Mouse (Mus musculus): Measurements from ENCODE around the gene Fstl1.

The Fstl1 gene

DNA sequence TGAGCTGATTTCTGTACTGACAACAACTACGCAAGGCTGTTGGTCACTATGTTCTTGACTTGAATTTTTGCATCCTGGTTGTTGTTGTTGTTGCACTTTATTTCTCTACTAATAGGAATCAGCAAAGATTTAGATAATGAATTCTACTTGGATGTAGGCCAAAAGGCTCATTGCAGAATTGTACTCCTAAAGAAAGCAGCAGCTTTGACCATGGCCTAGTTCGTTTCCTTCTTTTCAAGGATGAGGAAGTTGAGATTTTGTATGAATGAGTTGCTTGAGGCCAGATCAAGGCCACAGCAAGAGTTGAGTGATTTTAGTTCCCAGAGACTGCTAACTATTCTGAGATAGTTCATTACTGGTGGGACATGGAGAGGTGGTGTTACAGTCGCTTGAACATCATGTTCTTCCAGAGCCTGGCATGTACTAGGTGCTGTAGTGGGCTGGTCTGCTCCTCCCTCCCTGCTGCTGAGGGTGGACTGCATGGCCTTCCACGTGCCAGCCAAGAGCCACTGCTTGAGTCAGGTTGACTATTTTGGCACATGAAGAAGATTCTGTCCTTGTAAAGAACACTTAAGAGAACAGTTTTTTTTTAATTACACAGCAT is 94.5 kb downstream of the Fstl1 start:
- DNase-seq, result no peak

DNA sequence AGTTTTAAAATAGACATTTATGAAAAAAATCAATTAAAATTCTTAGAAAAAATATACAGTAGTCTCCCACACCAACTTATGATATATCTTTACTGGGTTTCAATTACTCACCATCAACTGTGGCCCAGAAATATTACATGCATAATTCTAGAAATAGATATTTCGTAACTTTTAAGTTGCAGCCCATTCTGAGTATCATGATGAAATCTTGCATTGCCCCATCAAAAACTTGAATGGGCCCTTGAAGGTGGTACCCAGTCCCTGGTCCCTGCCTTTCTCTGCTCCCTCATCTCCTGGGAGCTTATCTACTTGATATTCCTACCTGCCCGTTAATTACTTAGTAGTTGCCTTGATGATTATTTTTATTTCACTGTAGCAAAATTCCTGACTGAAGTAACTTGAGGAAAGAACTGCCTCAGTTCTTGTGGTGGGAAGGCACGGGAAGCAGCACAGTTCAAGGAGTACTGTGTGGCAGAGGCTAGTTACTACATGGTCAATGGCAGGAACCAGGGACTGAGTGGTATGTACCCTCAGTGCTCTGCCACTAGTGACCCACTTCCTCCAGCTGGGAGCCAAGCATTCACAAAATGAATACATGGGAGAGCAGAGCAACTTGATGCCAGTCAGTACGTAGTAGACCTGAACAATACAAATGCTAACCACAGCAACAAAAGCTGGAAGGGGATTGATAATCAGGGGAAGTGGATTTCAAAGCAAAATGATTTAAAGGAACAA is 98.0 kb downstream of the Fstl1 start:
- DNase-seq, result no peak

DNA sequence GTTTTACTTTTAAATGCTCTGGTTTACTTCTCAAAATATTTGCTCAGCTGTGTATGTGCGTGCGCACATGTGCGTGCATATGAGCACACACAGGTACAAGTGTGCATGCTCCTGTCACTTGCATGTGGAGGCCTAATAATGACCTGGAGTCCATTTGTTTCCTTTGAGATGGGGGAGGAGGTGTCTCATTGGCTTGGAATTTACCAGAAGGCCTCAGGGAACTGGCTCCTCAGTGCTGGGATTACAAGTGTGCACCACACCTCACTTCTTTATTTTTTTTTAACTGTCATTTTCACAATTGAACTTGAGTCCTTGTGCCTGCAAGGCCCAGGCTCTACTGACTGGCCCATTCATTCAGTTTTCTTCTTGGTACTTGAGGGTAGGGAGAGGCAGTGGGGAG is 100.7 kb downstream of the Fstl1 start:
- no peak for DNase-seq

DNA sequence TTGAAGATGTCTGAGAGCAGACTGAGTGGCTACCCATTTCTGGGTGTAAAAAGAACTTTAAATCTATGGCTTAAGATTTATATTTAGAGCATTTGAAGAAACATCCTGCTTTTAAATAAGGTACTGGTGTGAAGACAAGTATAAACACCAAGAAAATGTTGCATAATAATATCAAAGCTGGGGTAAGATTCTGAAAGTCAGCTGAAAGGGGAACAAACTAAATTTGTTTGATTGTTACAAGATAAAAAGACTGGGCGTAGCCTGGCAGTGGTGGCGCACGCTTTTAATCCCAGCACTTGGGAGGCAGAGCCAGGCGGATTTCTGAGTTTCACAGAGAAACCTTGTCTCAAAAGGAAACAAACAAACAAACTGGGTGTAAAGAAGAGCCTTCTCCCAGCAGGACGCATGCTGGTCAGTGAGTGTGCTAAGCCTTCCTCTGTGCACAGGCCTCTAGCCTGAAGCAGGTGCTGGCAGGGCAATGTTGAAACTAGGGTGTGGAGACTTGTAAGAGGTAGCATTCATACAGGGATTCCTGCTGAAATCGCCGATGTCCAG is 102.4 kb downstream of the Fstl1 start:
- no peak for DNase-seq

DNA sequence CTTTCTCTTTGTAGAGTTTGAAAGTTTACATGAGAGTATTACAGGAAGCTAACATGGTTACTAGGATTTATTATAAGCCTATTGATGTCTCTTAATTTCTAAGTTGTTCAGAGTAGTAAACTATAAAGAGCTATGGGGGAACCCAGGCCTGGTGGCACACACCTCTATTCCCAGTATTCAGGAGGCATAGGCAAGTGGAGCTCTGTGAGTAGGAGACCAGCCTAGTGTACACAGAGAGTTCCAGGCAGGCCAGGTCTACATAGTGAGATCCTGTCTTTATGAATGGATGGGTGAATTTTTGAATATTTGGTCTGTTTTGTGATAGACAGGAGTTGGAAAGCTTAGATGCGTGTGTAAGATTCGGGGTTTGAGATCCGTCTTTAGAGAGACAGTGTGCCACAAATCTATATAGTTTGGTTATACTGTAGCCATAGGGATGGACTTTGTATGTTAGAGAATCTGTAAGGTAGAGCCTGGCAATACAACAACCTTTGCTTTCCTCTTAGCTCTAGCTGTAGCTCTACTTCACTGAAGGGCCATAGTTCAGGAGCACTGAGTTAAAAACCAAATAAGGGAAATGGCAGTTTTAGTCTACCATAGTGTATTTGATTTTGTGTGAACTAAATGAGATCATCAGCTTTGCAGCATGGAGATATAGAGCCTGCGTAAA is 103.2 kb downstream of the Fstl1 start:
- DNase-seq, result no peak

DNA sequence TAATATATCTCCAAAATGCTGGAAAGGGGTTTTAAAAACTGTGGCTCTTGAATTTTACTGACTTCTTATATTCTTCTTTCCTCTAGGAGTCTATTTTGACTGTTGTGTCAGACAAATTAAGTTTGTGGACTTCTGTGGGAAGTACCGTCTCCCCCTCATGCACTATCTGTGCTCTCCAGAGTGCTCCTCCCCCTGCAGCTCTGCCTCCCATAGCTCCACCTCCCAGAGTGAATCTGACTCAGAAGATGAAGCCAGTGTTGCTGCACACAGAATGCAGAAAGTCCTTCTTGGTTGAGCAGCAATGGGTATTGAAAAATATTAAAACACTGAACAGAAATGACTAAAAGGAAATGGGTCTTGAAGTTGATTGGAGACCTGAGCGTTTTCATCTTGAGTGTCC is 104.5 kb downstream of the Fstl1 start:
- no peak for DNase-seq

Measured in cerebellum, adult 11 months (tissue).